Mouse (Mus musculus): Measurements from ENCODE around the gene Fgf23.

- TF ChIP-seq POLR2A (IDR thresholded peaks at IDR 0.05; ENCODE audit: low read depth, low read length) = no peak
- no peak for TF ChIP-seq CTCF (IDR thresholded peaks at IDR 0.05; ENCODE audit: borderline replicate concordance, insufficient read depth, low read length)
These were observed 31.8 kb downstream of the Fgf23 start for GRCm38 (mm10) chr6:127104396-127105029.
